Mouse (Mus musculus) bone marrow macrophage, adult 2 months (primary cell): ENCODE measurements at regions not wholly inside any gene's neighbourhood (a gene's known extent, or its start where the extent isn't known, plus 50 kb on each side); places are given as distances from the start of the nearest gene placed in this dataset.

ENCODE experiments used
- CTCF ChIP-seq: IDR thresholded peaks from 2 replicates; pipeline ENCODE4 v1.5.1; 2012; ENCODE audit warnings: low read depth, mild to moderate bottlenecking, low read length, moderate library complexity
- POLR2A ChIP-seq: IDR thresholded peaks from 2 replicates; pipeline ENCODE4 v1.6.1; 2012; ENCODE audit warnings: mild to moderate bottlenecking, low read depth, low read length, borderline replicate concordance

DNA sequence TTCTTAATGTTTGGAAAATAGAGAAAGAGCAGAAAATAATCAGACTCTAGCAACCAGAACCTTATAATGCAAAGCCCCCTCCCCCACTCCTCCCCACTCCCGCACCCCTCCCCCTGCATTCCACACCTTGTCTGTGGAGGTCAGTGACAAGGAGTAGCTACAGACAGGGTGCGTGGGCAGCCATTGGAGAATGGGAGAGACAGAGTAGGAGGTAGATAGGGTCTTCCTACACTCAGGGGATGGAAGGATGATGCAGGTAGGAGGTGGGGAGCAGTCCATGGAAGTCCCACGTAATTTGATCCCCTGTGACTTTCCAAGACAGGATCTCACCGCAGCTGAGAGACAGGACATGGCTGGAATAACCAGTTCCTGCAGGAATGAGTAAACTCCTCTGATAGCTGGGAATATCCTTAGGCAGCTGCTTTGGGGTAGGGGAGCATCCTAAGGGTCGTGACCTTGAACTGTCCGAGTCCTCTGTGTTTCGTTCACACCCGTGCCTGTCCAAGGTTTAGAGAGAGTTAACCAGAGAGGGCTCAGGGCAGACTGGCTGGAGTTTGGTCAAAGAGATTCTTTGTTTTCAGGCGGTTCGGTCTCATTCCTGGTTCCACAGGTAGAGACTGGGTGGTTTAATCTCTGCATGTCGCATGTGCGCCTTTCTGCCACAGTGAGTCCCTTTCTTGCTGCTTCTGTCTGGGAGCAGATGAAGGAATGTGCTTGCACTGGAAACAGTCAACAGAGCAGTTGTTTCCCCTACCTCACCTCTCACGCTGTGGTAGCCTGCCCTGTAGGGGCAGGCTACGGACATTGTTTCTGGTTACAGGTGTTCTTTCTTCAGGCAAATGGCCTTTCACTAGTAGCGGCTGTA, 54.1 kb upstream of the 1700024P04Rik start:
- TF ChIP-seq CTCF, result no peak
- no peak for TF ChIP-seq POLR2A
